Comparison of ENCODE assay signal across 10 mouse cellular contexts in genomic region chr17:13866951-13867351, GRCm38 (mm10).
A peak's percentile ranks its signal among the peaks of the same experiment; 100 is the strongest.
DNase-seq lines count a peak whose midpoint lies in the region; ATAC-seq and TF ChIP-seq lines count a peak whose summit lies in the region.
"Had no signal": no experiment of that assay in that cellular context is flagged by ENCODE, and none has a peak within 500 bp of the region (broad histone marks: within the 10 kb centered on the region; RNA-seq: fewer than 3 reads in every experiment).

No protein-coding gene starts in this region.

- no peaks in the 10 kb centered on the region for H3K4me1 ChIP-seq in midbrain, embryonic 11.5 days (ENCODE audit: control insufficient read depth, insufficient read depth, low read length)
- H3K4me1 ChIP-seq in midbrain, embryonic 15.5 days = no peaks in the 10 kb centered on the region
- H3K4me1 ChIP-seq in forebrain, embryonic 16.5 days (replicated peaks; ENCODE audit: control insufficient read depth, insufficient read depth, low read length) = no peaks in the 10 kb centered on the region
- H3K4me1 ChIP-seq: megakaryocyte, embryonic 14.5 days had no signal

- no peaks in the 10 kb centered on the region for H3K9me3 ChIP-seq in midbrain, embryonic 11.5 days (ENCODE audit: control insufficient read depth, low read length)
- no peaks in the 10 kb centered on the region for H3K9me3 ChIP-seq in midbrain, embryonic 15.5 days
- H3K9me3 ChIP-seq in forebrain, embryonic 16.5 days (ENCODE audit: control insufficient read depth, low read length) = no peaks in the 10 kb centered on the region
- H3K9me3 ChIP-seq: megakaryocyte, embryonic 14.5 days had no signal

- no peaks in the 10 kb centered on the region for H3K27me3 ChIP-seq in midbrain, embryonic 11.5 days (ENCODE audit: control insufficient read depth, insufficient read depth, low read length)
- H3K27me3 ChIP-seq in midbrain, embryonic 15.5 days (replicated peaks) = no peaks in the 10 kb centered on the region
- no peaks in the 10 kb centered on the region for H3K27me3 ChIP-seq in forebrain, embryonic 16.5 days (replicated peaks; ENCODE audit: control insufficient read depth, insufficient read depth, low read length)
- H3K27me3 ChIP-seq: megakaryocyte, embryonic 14.5 days had no signal

- no peak overlapping the region for H3K9ac ChIP-seq in midbrain, embryonic 11.5 days (ENCODE audit: low read length)
- no peak overlapping the region for H3K9ac ChIP-seq in midbrain, embryonic 15.5 days
- no peak overlapping the region for H3K9ac ChIP-seq in forebrain, embryonic 16.5 days (replicated peaks; ENCODE audit: low read depth, low read length)

- WGBS in midbrain, embryonic 11.5 days = 83% methylated on average over 3 of the region's 3 CpGs
- WGBS in midbrain, embryonic 15.5 days = 83% methylated on average over 3 of the region's 3 CpGs
- WGBS in forebrain, embryonic 16.5 days = 92% methylated on average over 3 of the region's 3 CpGs

- H3K27ac ChIP-seq in gastrocnemius, adult 2 months = peak overlapping the region; percentile 78
- no peak overlapping the region for H3K27ac ChIP-seq in midbrain, embryonic 11.5 days (ENCODE audit: low read depth, low read length)
- H3K27ac ChIP-seq in midbrain, embryonic 15.5 days = no peak overlapping the region
- no peak overlapping the region for H3K27ac ChIP-seq in forebrain, embryonic 16.5 days (ENCODE audit: low read length)

- no peak for TF ChIP-seq CTCF in gastrocnemius, adult 2 months (IDR thresholded peaks at IDR 0.05)

- peaks cover 10% of the 10 kb centered on the region for H3K36me3 ChIP-seq in midbrain, embryonic 11.5 days (ENCODE audit: control insufficient read depth, insufficient read depth, low read length)
- H3K36me3 ChIP-seq in midbrain, embryonic 15.5 days (replicated peaks) = peaks cover 37% of the 10 kb centered on the region
- peaks cover 18% of the 10 kb centered on the region for H3K36me3 ChIP-seq in forebrain, embryonic 16.5 days (ENCODE audit: control insufficient read depth, insufficient read depth)

- H3K4me3 ChIP-seq in gastrocnemius, adult 2 months = peak overlapping the region; percentile 20
- H3K4me3 ChIP-seq in midbrain, embryonic 11.5 days (ENCODE audit: low read depth, low read length) = no peak overlapping the region
- H3K4me3 ChIP-seq in midbrain, embryonic 15.5 days = no peak overlapping the region
- no peak overlapping the region for H3K4me3 ChIP-seq in forebrain, embryonic 16.5 days (replicated peaks; ENCODE audit: low read length)
- H3K4me3 ChIP-seq: megakaryocyte, embryonic 14.5 days had no signal

- ATAC-seq in midbrain, embryonic 11.5 days (ENCODE audit: low FRiP score) = no peak
- ATAC-seq in midbrain, embryonic 15.5 days (replicated peaks) = no peak
- no peak for ATAC-seq in forebrain, embryonic 16.5 days

- no peak for DNase-seq in gastrocnemius, adult 2 months
- DNase-seq in gastrocnemius, postnatal 36 days = no peak
- peak; percentile 68 for DNase-seq in midbrain, embryonic 11.5 days (ENCODE audit: low spot score, missing footprints)
- DNase-seq in lung, postnatal 25 days (ENCODE audit: low spot score) = peak; percentile 35
- DNase-seq in spleen, postnatal 14 days (ENCODE audit: low spot score in 2 of 2) = no peak
- DNase-seq in ovary, postnatal 14 days (ENCODE audit: low spot score) = no peak
- DNase-seq: layer of hippocampus, postnatal 36 days had no signal

- no peak overlapping the region for H3K4me2 ChIP-seq in midbrain, embryonic 11.5 days
- H3K4me2 ChIP-seq in midbrain, embryonic 15.5 days = no peak overlapping the region
- no peak overlapping the region for H3K4me2 ChIP-seq in forebrain, embryonic 16.5 days (ENCODE audit: low read length)

- intact Hi-C loops in gastrocnemius, adult 2 months (cut with DNase I) = no loop called here
- intact Hi-C loops in gastrocnemius, postnatal 36 days (cut with DNase I) = no loop called here

Comparison
In these comparisons a context has a peak if more than half of its experiments do, and no peak if none do; other contexts are left out.
1. DNase-seq: peak in midbrain, embryonic 11.5 days (single experiment) and lung, postnatal 25 days (single experiment); none in gastrocnemius, adult 2 months (single experiment), gastrocnemius, postnatal 36 days (0 of 2), spleen, postnatal 14 days (0 of 2) and ovary, postnatal 14 days (single experiment).